In genomic region chr7:75795106-75795505, GRCm38 (mm10) we compare ENCODE assay signal across 16 mouse cellular contexts. TPM values are rescaled to one million over a fixed set of nuclear protein-coding genes. Genes with fewer than 3 reads are reported as not detected.
DNase-seq lines count a peak whose midpoint lies in the region; ATAC-seq and TF ChIP-seq lines count a peak whose summit lies in the region.
"Had no signal": no experiment of that assay in that cellular context is flagged by ENCODE, and none has a peak within 500 bp of the region (broad histone marks: within the 10 kb centered on the region; RNA-seq: fewer than 3 reads in every experiment).

No protein-coding gene starts in this region.

- H3K27me3 ChIP-seq in forebrain, postnatal 0 days (ENCODE audit: insufficient read depth, low read length) = no peaks in the 10 kb centered on the region
- H3K27me3 ChIP-seq in stomach, postnatal 0 days (ENCODE audit: control insufficient read depth, insufficient read depth, low read length) = no peaks in the 10 kb centered on the region
- H3K27me3 ChIP-seq: hindbrain, embryonic 12.5 days had no signal

- peak; percentile 37 for DNase-seq in layer of hippocampus, adult 9-11 months
- no peak for DNase-seq in layer of hippocampus, postnatal 14 days (ENCODE audit: low spot score in 2 of 2)
- DNase-seq in thymus, postnatal 14 days = peak; percentile 75
- DNase-seq in forebrain, postnatal 0 days = no peak
- DNase-seq in frontal cortex, adult 2 months (ENCODE audit: extremely low spot score in 1 of 2, low spot score in 1 of 2) = no peak
- DNase-seq in stomach, postnatal 0 days (ENCODE audit: low spot score) = no peak
- DNase-seq: cerebellum, postnatal 10 days; heart, adult 18-20 months; kidney, adult 2 months; liver, postnatal 0 days; right cerebral cortex, postnatal 25 days had no signal

- H3K4me1 ChIP-seq in forebrain, postnatal 0 days (ENCODE audit: insufficient read depth) = no peaks in the 10 kb centered on the region
- no peaks in the 10 kb centered on the region for H3K4me1 ChIP-seq in stomach, postnatal 0 days (replicated peaks; ENCODE audit: control insufficient read depth, insufficient read depth)

- TF ChIP-seq CTCF in forebrain, postnatal 0 days (IDR thresholded peaks at IDR 0.05; ENCODE audit: low read depth) = no peak
- TF ChIP-seq CTCF in stomach, postnatal 0 days (IDR thresholded peaks at IDR 0.05; ENCODE audit: low read depth) = no peak

- ATAC-seq in CD4-positive, CD25-positive, alpha-beta regulatory T cell, adult 4 months = peak; percentile 67
- 0 out of 2 replicates have a peak, but pooled peaks have one; percentile 16 for ATAC-seq in megakaryocyte, adult 5-6 weeks (ENCODE audit: poor library complexity, severe bottlenecking)
- no peak for ATAC-seq in forebrain, postnatal 0 days
- no peak for ATAC-seq in stomach, postnatal 0 days (ENCODE audit: low FRiP score, low TSS enrichment)
- ATAC-seq: liver, postnatal 0 days had no signal

- H3K27ac ChIP-seq in forebrain, postnatal 0 days (ENCODE audit: low read depth, low read length) = no peak overlapping the region
- no peak overlapping the region for H3K27ac ChIP-seq in stomach, postnatal 0 days (replicated peaks)
- H3K27ac ChIP-seq: embryonic facial prominence, embryonic 10.5 days; hindbrain, embryonic 12.5 days had no signal

- H3K36me3 ChIP-seq in forebrain, postnatal 0 days (ENCODE audit: insufficient read depth) = no peaks in the 10 kb centered on the region
- no peaks in the 10 kb centered on the region for H3K36me3 ChIP-seq in stomach, postnatal 0 days (ENCODE audit: control insufficient read depth, insufficient read depth, low read length)
- H3K36me3 ChIP-seq: embryonic facial prominence, embryonic 10.5 days; hindbrain, embryonic 12.5 days had no signal

- no peak overlapping the region for H3K9ac ChIP-seq in forebrain, postnatal 0 days
- no peak overlapping the region for H3K9ac ChIP-seq in stomach, postnatal 0 days (ENCODE audit: low read length)
- H3K9ac ChIP-seq: hindbrain, embryonic 12.5 days; liver, postnatal 0 days had no signal

- no peak overlapping the region for H3K4me2 ChIP-seq in forebrain, postnatal 0 days (ENCODE audit: low read depth)
- no peak overlapping the region for H3K4me2 ChIP-seq in stomach, postnatal 0 days (replicated peaks; ENCODE audit: low read depth)
- H3K4me2 ChIP-seq: hindbrain, embryonic 12.5 days had no signal

- TF ChIP-seq EP300 in stomach, postnatal 0 days (optimal IDR thresholded peaks at IDR 0.05) = no peak

- no peak overlapping the region for H3K4me3 ChIP-seq in forebrain, postnatal 0 days (ENCODE audit: low read depth, low read length)
- H3K4me3 ChIP-seq in stomach, postnatal 0 days (ENCODE audit: low read depth, low read length) = no peak overlapping the region
- H3K4me3 ChIP-seq: embryonic facial prominence, embryonic 10.5 days; hindbrain, embryonic 12.5 days; myocyte had no signal

- no peaks in the 10 kb centered on the region for H3K9me3 ChIP-seq in forebrain, postnatal 0 days (ENCODE audit: low read length)
- no peaks in the 10 kb centered on the region for H3K9me3 ChIP-seq in stomach, postnatal 0 days (ENCODE audit: control insufficient read depth, low read length)
- H3K9me3 ChIP-seq: embryonic facial prominence, embryonic 10.5 days; hindbrain, embryonic 12.5 days had no signal

- WGBS in forebrain, postnatal 0 days = 94% methylated on average over 8 of the region's 8 CpGs
- WGBS in stomach, postnatal 0 days = 84% methylated on average over 8 of the region's 8 CpGs

RNA-seq across cellular contexts. Expression of gene Klhl25, which starts 53.0 kb away (rescaled TPM):
- total RNA-seq in layer of hippocampus, postnatal 14 days (2021) = 10 to 100 TPM; 10.6 to 16.5 TPM
- polyA plus RNA-seq in CD4-positive, CD25-positive, alpha-beta regulatory T cell, adult 4 months (2017; shearing (Covaris generic)) = 10 to 100 TPM; 11.1 to 15.7 TPM
- 6.4 and 7.6 TPM in 2 replicates for total RNA-seq in megakaryocyte, adult 5-6 weeks (2015)
- total RNA-seq in megakaryocyte, adult 5-6 weeks (2017) = 11.4 and 12.6 TPM in 2 replicates
- total RNA-seq in forebrain, postnatal 0 days (2014; rRNA removed) = 37.0 and 41.2 TPM in 2 replicates
- 16.6 and 18.5 TPM in 2 replicates for polyA plus RNA-seq in forebrain, postnatal 0 days (2015; fragmentation: Nextera tagmentation; extraction: Ambion mirVana)
- polyA plus RNA-seq in frontal cortex, adult 2 months (2012; rRNA removed) = 8.7 and 9.0 TPM in 2 replicates
- polyA plus RNA-seq in stomach, postnatal 0 days (2015; fragmentation: Nextera tagmentation; extraction: Ambion mirVana) = 8.0 and 8.2 TPM in 2 replicates

Comparison
In these comparisons a context has a peak if more than half of its experiments do, and no peak if none do; other contexts are left out.
1. DNase-seq: peak in layer of hippocampus, adult 9-11 months (single experiment) and thymus, postnatal 14 days (single experiment); none in layer of hippocampus, postnatal 14 days (0 of 2), forebrain, postnatal 0 days (single experiment), frontal cortex, adult 2 months (0 of 2) and stomach, postnatal 0 days (single experiment).
2. ATAC-seq: peak in CD4-positive, CD25-positive, alpha-beta regulatory T cell, adult 4 months (single experiment) and megakaryocyte, adult 5-6 weeks (single experiment); none in forebrain, postnatal 0 days (single experiment) and stomach, postnatal 0 days (single experiment).